Mouse (Mus musculus) embryonic facial prominence, embryonic 14.5 days (tissue): ENCODE data around the gene Srcin1. TPM values are rescaled to one million over a fixed set of nuclear protein-coding genes. Genes with fewer than 3 reads are reported as not detected.

Experiments
- ATAC-seq: fragments of 200-750 bp; cut with Nextera tagmentation; 2 replicates; pipeline ENCODE4 v1.8.0; 2017; ENCODE audit warnings: low read depth, moderate number of reproducible peaks, moderate TSS enrichment
- DNase-seq: peaks from one replicate; pipeline ENCODE4 v3.0.0-alpha.2; 2015; ENCODE audit warnings: low spot score
- H3K27ac ChIP-seq: fragments of 300-500 bp; sonication (generic); replicated peaks from 2 replicates; pipeline ENCODE4 v1.5.1; 2014; ENCODE audit warnings: low read depth, mild to moderate bottlenecking, low read length, moderate library complexity
- H3K27me3 ChIP-seq: fragments of 300-500 bp; sonication (generic); replicated peaks from 2 replicates; pipeline ENCODE4 v1.6.1; 2014; ENCODE audit warnings: low read length; ENCODE audit not compliant: control insufficient read depth, insufficient read depth
- H3K36me3 ChIP-seq: fragments of 300-500 bp; sonication (generic); 2 replicates; pipeline ENCODE4 v1.6.1; 2014; ENCODE audit warnings: low read length, mixed read lengths; ENCODE audit not compliant: control insufficient read depth, insufficient read depth
- H3K4me1 ChIP-seq: fragments of 300-500 bp; sonication (generic); 2 replicates; pipeline ENCODE4 v1.6.1; 2014; ENCODE audit warnings: antibody characterized with exemption, low read length; ENCODE audit not compliant: control insufficient read depth, insufficient read depth
- H3K4me2 ChIP-seq: fragments of 300-500 bp; sonication (generic); 2 replicates; pipeline ENCODE4 v1.6.1; 2014; ENCODE audit warnings: low read depth, mild to moderate bottlenecking, low read length, moderate library complexity, mixed read lengths
- H3K4me3 ChIP-seq: fragments of 300-500 bp; sonication (generic); 2 replicates; pipeline ENCODE4 v1.5.1; 2014; ENCODE audit warnings: low read depth, mild to moderate bottlenecking, low read length
- H3K9ac ChIP-seq: fragments of 300-500 bp; sonication (generic); 2 replicates; pipeline ENCODE4 v1.6.1; 2014; ENCODE audit warnings: low read depth, mild to moderate bottlenecking, low read length, moderate library complexity, mixed read lengths
- H3K9me3 ChIP-seq: fragments of 300-500 bp; sonication (generic); 2 replicates; pipeline ENCODE4 v1.6.1; 2016; ENCODE audit warnings: low read length; ENCODE audit not compliant: control insufficient read depth
- WGBS: fragments of 180-500 bp; shearing (Covaris S2); extraction: QIAGEN DNeasy Blood & Tissue Kit; methylation state at CpG from one replicate; pipeline ENCODE4 v1.1.7; 2014; 5-methylcytosine and 5-hydroxymethylcytosine counted together
- polyA plus RNA-seq: library from polyadenylated mRNA; unstranded; fragments of >200 nt; fragmentation: Nextera tagmentation; extraction: Ambion mirVana; gene quantifications from 2 replicates; pipeline ENCODE4 v1.2.1, GENCODE M21; 2014

The Srcin1 gene
- polyA plus RNA-seq, 1 experiment from 2014 or later: 1.6 TPM

DNA sequence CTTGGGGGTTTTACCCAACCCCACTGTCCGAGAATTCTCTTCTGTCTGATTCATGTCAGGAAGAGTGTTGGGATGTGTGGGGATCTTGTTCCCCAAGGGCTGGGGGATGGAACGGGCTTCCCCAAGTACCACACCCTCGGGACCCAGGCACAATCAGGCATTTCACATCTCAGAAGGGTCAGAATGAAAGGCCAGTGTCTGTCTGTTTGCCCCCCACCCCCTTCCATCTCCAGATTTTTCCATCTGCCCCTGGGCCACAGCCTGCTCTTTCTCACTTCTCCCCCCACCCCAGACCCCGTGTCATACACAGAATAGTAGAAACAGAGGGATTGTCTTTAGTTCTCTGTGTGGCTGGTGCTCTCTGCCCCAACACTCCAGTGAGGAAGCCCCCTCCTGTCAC is 32.9 kb upstream of the Srcin1 start:
- no peak overlapping the region for H3K4me3 ChIP-seq
- DNase-seq (no peak), ATAC-seq (no peak)
- no peaks in the 10 kb centered on the region for H3K4me1 ChIP-seq
- H3K36me3 ChIP-seq: no peaks in the 10 kb centered on the region
- no peaks in the 10 kb centered on the region for H3K9me3 ChIP-seq
- H3K9ac ChIP-seq: no peak overlapping the region
- no peak overlapping the region for H3K4me2 ChIP-seq
- no peak overlapping the region for H3K27ac ChIP-seq
- H3K27me3 ChIP-seq: no peaks in the 10 kb centered on the region
- 26% methylated on average over 4 of the region's 4 CpGs for WGBS

DNA sequence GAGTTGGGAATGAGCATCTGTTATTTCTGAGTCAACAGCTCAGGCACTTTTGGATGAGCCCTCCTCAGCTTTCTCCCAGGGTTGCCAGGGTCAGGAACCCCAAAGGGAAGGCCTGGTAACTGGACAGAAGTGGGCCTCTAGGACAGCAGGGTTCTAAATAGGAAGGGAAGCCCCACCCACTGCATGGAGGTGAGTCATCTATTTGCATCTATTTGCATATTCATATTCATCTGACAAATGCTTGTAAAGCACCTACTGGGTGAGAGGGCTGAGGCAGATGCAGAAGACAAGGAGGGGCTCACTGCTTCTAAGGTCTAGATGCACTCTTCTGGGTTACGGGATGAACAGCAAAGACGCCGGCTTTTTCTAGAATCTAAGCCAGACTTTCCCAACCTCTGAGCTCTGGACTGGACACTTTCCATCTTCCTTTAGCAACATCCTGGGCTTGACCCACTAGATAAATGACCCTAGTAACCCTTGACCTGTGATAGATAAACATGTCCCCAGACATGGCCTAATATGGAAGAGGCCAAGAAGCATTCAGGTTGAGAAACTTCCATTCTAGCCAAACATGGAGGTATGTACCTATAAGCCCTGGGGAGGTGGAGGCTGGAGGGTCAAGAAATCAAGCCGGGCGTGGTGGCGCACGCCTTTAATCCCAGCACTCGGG is 31.2 kb upstream of the Srcin1 start:
- no peaks in the 10 kb centered on the region for H3K36me3 ChIP-seq
- no peak for ATAC-seq
- no peak overlapping the region for H3K9ac ChIP-seq
- no peaks in the 10 kb centered on the region for H3K9me3 ChIP-seq
- no peak overlapping the region for H3K27ac ChIP-seq
- no peak for DNase-seq
- H3K27me3 ChIP-seq: no peaks in the 10 kb centered on the region
- WGBS: 92% methylated on average over 8 of the region's 8 CpGs
- no peaks in the 10 kb centered on the region for H3K4me1 ChIP-seq
- no peak overlapping the region for H3K4me2 ChIP-seq
- no peak overlapping the region for H3K4me3 ChIP-seq

DNA sequence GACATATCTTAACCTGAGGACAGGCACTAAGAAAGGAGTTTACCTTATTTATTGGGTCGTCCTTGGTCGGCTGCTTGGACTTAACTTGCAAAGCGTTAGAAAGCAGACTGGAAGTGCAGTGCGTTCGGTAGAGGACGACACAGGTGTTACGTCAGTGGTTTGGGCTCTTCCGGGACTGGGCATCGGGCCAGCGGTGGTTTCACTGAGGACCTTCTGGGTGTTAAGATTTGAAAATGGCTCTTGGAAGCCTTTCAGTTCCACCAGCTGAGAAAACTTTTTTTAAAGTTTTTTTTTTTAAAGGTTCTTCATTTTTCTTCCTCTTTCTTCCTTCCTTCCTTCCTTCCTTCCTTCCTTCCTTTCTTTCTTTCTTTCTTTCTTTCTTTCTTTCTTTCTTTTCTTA is 27.9 kb upstream of the Srcin1 start:
- no peak overlapping the region for H3K4me3 ChIP-seq
- 67% methylated on average over 10 of the region's 10 CpGs for WGBS
- 0 out of 2 replicates have a peak, but pooled peaks cover 6% of the 10 kb centered on the region for H3K9me3 ChIP-seq
- H3K4me2 ChIP-seq: no peak overlapping the region
- ATAC-seq: no peak
- DNase-seq: no peak
- H3K27ac ChIP-seq: no peak overlapping the region
- no peaks in the 10 kb centered on the region for H3K4me1 ChIP-seq
- H3K9ac ChIP-seq: no peak overlapping the region
- no peaks in the 10 kb centered on the region for H3K36me3 ChIP-seq
- no peaks in the 10 kb centered on the region for H3K27me3 ChIP-seq

DNA sequence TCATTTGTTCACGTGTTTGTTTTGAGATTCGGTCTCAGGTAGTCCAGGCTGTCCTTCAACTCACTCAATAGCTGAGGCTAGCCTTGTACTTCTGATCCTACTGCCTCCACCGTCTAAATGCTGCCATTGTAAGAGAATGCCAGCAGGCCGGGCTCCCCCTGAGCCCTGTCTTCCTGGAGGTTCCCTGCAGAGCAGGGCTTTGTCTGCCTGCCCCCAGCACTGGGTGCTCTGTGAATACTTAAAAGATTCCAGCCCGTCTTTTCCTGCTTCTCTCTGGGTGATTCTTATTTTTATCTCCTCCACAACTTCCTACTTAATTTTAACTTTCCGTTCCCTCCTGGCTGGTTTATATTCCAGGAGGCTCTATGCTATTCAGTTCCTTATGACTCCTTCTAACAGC is 26.2 kb upstream of the Srcin1 start:
- no peak overlapping the region for H3K27ac ChIP-seq
- ATAC-seq (no peak), DNase-seq (no peak)
- no peak overlapping the region for H3K4me2 ChIP-seq
- no peak overlapping the region for H3K4me3 ChIP-seq
- H3K9me3 ChIP-seq: 0 out of 2 replicates have a peak, but pooled peaks cover 6% of the 10 kb centered on the region
- no peaks in the 10 kb centered on the region for H3K27me3 ChIP-seq
- no peaks in the 10 kb centered on the region for H3K4me1 ChIP-seq
- H3K36me3 ChIP-seq: no peaks in the 10 kb centered on the region
- H3K9ac ChIP-seq: no peak overlapping the region
- WGBS: 25% methylated on average over 6 of the region's 6 CpGs

DNA sequence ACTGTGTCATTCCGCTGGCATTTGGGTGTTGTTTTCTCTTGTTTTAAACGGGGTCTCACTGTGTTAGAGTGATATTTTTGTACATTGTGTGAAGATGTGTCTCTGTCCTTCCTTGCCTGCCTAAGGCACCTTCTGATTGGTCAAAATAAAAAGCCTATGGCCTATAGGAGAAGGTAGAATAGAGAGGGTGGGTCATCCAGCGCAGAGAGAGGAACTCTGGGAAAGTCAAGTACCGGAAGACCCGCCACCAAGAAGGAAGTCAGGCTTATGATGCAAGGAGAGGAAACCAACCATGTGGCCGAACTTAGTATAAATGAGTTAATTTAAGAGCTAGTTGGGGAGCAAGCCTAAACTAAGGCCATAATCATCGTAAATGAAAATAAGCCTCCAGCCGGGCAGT is 23.1 kb upstream of the Srcin1 start:
- no peak for ATAC-seq
- no peak for DNase-seq
- no peaks in the 10 kb centered on the region for H3K27me3 ChIP-seq
- no peak overlapping the region for H3K9ac ChIP-seq
- 0 out of 2 replicates have a peak, but pooled peaks cover 8% of the 10 kb centered on the region for H3K9me3 ChIP-seq
- H3K36me3 ChIP-seq: no peaks in the 10 kb centered on the region
- no peaks in the 10 kb centered on the region for H3K4me1 ChIP-seq
- H3K27ac ChIP-seq: no peak overlapping the region
- WGBS: 89% methylated on average over 8 of the region's 8 CpGs
- no peak overlapping the region for H3K4me3 ChIP-seq
- no peak overlapping the region for H3K4me2 ChIP-seq

DNA sequence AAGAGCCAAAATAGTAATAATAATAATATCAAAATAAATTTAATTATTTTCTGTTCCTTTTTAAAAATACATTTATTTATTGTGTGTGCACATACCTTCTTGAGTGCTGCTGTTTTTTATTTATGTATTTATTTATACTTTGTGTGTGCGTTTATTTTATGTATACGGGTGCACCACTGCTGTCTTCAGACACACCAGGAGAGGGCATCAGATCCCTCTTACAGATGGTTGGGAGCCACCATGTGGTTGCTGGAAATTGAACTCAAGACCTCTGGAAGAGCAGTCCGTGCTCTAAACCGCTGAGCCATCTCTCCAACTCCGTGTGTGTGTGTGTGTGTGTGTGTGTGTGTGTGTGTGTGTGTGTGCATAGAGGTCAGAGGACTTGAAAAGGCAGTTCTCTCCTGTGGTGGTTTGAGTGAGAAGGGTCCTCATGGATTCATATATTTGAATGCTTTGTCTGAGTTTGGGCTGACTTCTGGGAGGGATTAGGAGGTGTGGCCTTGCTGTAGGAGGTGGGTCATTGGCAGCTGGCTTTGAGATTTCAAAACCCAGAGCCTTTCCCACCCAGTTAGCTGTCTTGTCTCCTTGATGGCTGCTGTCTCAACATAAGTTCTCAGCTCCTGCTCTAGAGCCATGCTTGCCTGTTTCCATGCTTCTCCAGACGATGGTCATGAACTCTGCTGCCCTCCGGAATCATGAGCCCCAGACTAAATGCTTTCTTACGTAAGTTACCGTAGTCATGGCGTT is 22.1 kb upstream of the Srcin1 start:
- H3K4me2 ChIP-seq: no peak overlapping the region
- no peaks in the 10 kb centered on the region for H3K36me3 ChIP-seq
- no peak overlapping the region for H3K9ac ChIP-seq
- no peaks in the 10 kb centered on the region for H3K4me1 ChIP-seq
- DNase-seq: no peak
- H3K27ac ChIP-seq: no peak overlapping the region
- no peak for ATAC-seq
- H3K9me3 ChIP-seq: 0 out of 2 replicates have a peak, but pooled peaks cover 8% of the 10 kb centered on the region
- no peak overlapping the region for H3K4me3 ChIP-seq
- WGBS: 76% methylated on average over 10 of the region's 10 CpGs
- no peaks in the 10 kb centered on the region for H3K27me3 ChIP-seq

DNA sequence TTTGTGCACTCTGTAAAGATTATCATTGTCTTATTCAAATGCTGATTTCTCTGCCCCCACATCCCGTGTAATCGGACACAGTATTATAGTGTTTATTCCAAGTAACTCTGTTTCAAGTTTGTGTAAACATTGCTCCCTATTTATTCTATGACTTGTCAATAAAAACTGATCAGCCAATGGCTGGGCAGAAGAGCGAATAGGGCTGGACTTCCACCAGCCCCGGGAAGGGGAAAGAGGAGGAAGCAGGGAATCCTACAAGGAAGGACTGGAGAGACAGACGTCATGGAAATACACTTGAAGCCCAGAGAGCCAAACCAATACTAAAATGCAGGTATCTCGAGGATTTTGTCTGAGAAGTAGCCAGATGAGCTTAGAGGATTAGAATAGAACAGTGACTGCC is 18.1 kb upstream of the Srcin1 start:
- H3K9me3 ChIP-seq: 0 out of 2 replicates have a peak, but pooled peaks cover 3% of the 10 kb centered on the region
- H3K4me3 ChIP-seq: no peak overlapping the region
- DNase-seq (no peak), ATAC-seq (no peak)
- no peak overlapping the region for H3K9ac ChIP-seq
- H3K36me3 ChIP-seq: no peaks in the 10 kb centered on the region
- H3K27me3 ChIP-seq: no peaks in the 10 kb centered on the region
- H3K4me1 ChIP-seq: no peaks in the 10 kb centered on the region
- 49% methylated on average over 6 of the region's 6 CpGs for WGBS
- H3K27ac ChIP-seq: no peak overlapping the region
- H3K4me2 ChIP-seq: no peak overlapping the region

DNA sequence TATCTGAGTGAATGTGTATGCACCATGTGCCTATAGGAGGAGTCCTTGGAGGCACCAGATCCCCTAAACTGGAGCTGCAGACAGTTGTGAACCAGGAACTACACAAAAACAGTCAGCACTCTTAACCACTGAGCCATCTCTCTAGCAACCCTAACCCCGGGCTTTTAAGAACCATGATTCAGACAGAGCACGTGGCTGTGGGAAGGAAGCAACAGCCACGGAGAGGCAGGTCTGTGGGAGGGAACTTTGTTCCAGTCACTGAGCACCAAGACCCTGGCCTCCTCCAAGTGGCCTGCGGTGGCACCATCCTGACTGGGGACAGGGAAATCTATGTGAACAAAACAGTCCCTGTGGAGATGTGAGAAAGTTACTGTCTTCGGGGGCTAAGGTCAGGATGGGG is 15.9 kb upstream of the Srcin1 start:
- ATAC-seq: no peak
- no peaks in the 10 kb centered on the region for H3K36me3 ChIP-seq
- H3K9me3 ChIP-seq: 0 out of 2 replicates have a peak, but pooled peaks cover 2% of the 10 kb centered on the region
- no peak overlapping the region for H3K27ac ChIP-seq
- H3K4me1 ChIP-seq: no peaks in the 10 kb centered on the region
- no peak for DNase-seq
- no peak overlapping the region for H3K4me3 ChIP-seq
- 41% methylated on average over 5 of the region's 5 CpGs for WGBS
- H3K27me3 ChIP-seq: no peaks in the 10 kb centered on the region
- no peak overlapping the region for H3K9ac ChIP-seq
- H3K4me2 ChIP-seq: no peak overlapping the region
